Mouse (Mus musculus) left cerebral cortex, adult 8-10 months (tissue): ENCODE results near the gene Eif2b4. TPM values are rescaled to one million over a fixed set of nuclear protein-coding genes. Genes with fewer than 3 reads are reported as not detected.

ENCODE experiments used
- DNase-seq, 2 experiments: peaks; one replicate each; pipeline ENCODE4 v3.0.0; 2022; ENCODE audit warnings: low spot score in 2 of 2
- total RNA-seq, 4 experiments: library from RNA; stranded (reverse); gene quantifications; 2 replicates each; pipeline ENCODE4 v1.2.4; 2022

The Eif2b4 gene
- total RNA-seq, 4 experiments from 2014 or later: 30.1 to 37.0 (median 36.1) TPM

DNA sequence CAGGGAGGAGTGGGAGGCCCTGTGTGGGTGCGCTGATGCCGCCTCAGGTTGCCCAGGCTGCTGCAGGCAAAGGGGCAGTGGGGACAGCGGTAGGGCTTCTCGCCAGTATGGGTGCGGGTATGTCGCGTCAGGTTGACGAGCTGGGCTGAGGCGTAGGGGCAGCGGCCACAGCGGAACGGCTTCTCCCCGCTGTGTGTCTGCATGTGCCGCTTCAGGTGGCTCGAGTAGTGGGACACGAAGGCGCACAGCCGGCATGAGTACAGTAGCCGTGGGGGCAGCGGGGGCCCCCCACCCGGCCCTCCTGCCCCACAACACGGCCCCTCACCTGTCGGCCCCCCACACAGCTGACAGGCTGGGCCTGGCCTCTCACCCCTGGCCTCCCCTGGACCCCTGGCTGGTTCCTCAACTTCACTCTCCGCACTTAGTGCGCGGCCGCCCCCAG is 7.1 kb upstream of the Eif2b4 start:
- DNase-seq: no peak

- DNase-seq: no peak
Observed at GRCm38 (mm10) chr5:31199893-31200292, 6.7 kb upstream of the Eif2b4 start.

- no peak for DNase-seq
Observed at GRCm38 (mm10) chr5:31199321-31199892, 6.2 kb upstream of the Eif2b4 start.

- no peak for DNase-seq
Observed at GRCm38 (mm10) chr5:31198616-31199320, 5.5 kb upstream of the Eif2b4 start.

GRCm38 (mm10) chr5:31198170-31198569 is 4.9 kb upstream of the Eif2b4 start:
- no peak for DNase-seq

DNA sequence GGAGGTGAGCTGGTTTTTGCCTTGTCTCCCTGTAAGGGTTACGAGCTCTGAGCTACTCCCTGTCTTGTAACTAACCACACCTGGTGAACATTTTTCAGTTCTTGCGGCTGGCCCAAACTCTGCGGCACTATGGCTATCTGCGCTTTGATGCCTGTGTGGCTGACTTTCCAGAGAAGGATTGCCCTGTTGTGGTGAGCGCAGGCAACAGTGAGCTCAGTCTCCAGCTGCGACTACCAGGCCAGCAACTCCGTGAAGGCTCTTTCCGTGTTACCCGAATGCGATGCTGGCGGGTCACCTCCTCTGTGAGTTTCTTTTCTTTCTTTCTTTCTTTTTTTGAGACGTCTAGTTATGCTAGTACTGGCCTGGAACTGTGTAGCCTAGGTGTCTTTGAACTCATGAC is 3.8 kb upstream of the Eif2b4 start:
- no peak for DNase-seq

DNA sequence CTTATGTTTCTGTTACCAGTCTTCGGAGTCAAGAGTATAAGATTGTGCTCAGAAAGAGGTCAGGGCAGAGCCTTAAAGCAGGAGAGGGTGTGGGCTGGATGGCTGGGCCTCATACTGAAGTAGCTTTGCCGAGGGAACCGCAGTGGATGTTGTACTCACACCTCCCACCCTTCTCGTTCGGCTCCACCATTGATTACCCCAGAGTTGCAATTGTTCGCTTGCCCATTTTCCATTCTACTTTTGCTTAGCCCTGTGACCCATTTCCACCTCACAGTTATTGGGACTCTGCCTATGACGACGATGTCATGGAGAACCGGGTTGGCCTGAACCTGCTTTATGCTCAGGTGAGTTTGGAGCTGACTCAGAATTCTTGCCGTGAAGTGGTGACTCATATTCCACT is 3.0 kb upstream of the Eif2b4 start:
- no peak for DNase-seq

GRCm38 (mm10) chr5:31195671-31196070 is 2.4 kb upstream of the Eif2b4 start:
- DNase-seq: no peak

- no peak for DNase-seq
Observed at GRCm38 (mm10) chr5:31194486-31195485, 1.6 kb upstream of the Eif2b4 start.

DNA sequence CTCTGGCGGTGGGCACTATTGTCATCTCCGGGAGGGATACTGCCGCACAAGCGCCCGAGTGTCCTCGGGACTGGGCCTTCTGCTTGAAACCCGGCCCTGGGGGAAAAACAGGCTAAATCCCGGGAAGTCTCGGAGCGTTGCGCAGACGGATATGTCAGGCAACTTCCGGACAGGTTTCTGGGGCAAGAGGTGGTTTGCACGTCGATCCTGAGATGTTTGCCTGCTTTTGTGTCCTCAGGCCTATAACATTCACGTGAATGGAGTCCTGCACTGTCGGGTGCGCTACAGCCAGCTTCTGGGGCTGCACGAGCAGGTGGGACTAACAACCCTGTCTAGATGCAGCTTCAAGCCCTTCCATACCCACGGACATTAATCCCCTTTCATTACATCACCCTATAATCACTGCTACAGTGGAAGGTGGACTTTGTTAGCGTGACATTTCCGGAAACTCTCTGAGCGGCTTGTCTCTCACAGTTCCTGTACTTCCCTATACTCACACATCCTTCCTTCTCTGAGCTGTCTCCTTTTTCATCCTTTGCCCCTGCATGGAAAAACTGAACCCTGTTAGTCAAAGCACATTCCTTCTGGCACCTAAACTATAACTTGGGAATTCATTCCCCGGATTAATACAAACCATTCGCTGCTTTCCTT is 526 bp upstream of the Eif2b4 start:
- DNase-seq: no peak

DNA sequence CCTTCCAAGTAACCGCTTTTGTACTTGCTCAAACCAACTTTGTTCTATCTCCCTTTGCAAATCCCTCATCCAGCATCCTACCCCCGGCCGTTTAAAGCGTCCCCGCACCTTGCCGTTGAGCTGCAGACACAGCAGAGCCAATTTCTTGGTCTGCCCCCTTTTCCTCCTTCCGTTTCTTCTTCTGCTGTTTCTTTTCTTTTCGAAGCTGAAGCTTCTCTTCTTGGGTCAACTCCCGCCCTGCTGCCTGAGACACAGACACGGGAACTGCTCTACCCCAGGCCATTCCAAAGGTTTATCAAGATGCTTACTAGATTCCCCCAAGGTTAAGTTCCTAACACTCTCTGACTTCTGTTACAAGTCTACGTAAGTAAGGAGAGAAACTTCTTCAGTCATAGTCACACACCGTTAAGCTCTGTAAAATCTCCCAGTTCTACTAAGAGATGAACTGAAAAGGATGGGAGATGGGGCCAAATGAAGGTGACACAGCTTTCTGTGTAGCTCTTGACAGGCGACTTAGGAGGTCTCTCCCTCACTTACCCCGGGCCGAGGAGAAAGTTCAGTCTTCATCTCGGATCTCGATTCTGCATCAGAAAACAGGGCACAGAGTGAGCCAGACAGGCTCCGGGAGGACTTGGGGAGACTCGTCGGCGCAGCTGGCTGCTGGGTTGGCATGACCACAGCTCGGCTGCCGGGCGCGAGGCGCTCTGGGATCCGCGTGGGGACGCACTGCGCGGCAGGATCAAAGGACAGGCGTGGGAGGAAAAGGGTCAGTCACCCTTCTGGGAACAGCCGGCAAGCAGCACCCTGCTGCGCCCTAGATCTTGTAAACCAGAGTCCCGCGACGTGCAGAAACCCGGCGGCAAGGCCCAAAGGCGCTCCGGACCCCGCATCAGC is 938 bp downstream of the Eif2b4 start:
- no peak for DNase-seq

- DNase-seq: no peak
Observed at GRCm38 (mm10) chr5:31190201-31190600, 3.0 kb downstream of the Eif2b4 start.

GRCm38 (mm10) chr5:31188223-31188840 is 4.9 kb downstream of the Eif2b4 start:
- DNase-seq: no peak

DNA sequence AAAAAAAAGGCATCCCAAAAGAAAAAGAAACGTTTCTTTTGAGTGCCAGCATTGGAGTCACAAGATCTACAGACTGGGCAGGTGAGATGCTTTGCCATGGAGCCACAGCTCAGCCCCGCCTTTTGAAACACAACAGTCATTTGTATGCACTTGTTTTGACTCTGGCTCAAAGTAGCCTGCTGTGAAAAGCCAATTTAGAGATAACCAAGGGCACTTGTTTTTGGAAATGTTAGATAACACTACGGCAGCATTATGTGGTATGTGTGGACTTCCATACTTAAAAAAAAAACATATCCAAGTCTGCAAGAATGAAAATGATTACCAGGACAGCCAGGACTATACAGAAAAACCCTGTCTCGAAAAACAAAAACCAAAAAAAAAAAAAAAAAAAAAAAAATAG is 9.6 kb downstream of the Eif2b4 start:
- no peak for DNase-seq

DNA sequence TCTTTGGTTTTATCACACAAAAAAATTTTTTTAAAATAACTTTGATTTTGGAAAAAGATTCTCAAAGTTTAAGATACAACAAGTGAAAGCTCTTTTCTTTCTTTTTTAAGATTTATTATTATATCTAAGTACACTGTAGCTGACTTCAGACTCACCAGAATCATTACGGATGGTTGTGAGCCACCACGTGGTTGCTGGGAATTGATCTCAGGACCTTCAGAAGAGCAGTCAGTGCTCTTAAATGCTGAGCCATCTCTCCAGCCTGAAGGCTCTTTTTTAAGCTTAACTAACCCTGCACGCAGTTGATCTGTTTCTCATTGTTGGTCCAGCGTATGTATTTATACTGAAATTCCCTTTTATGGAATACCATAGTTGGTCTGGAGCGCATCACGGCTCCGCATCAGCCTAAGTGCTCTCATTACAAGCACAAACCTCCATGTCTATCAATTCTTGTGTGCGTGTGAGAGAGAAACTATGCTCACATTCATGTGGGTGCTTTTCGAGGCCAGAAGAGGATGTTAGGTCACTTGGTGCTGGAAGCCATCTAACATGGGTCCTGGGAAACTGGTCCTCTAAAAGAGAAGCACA is 12.0 kb downstream of the Eif2b4 start:
- DNase-seq: no peak

DNA sequence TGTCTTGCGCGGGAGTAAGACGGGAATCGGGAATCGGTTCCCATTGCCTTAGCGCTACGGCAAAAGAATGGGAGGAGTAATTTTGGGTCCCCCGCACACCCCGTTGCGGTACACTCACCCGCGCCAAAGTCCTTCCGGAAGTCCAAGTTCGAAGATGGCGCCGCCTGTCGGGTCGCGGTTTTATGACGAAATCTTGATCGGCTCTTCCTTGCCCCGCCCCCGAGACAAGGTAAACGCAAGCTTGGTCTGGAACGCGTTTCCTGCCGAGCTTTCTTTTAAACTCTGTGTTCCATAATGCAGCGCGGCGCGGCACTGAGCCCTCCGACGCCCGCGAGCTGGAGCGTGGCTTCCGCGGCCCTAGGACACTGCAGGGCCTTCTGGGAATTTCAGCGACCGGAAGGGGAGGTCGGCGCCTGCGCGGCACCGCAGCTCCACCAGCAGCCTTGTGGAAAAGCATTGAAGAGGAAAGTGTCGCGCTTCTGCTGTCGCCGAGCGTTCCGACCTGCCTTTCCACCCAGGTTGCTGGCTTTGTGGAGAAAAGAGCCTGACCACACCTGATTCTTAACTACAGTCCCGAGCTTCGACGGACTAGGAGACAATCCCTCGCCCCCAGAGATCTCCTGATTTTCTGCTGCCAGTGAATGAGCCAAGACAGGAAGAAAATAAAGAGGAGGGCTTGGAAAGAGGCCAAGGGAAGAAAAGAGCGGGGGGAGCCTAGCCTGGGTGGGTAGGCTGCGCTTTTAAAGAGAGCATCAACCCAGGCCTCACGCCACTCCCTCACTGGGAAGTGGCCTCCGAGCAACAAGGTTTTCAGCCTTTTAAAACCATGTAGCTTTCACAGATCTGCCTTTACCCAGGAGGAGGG is 13.2 kb downstream of the Eif2b4 start, which contains the start of the genes Gm29609 and Gtf3c2:
TSS of gene Gm29609 (minus strand) at position 146 of the 865 bp plus-strand sequence.
TSS of gene Gtf3c2 (minus strand) at position 379 of the 865 bp plus-strand sequence.
- DNase-seq: peak; percentile 96 to 97

DNA sequence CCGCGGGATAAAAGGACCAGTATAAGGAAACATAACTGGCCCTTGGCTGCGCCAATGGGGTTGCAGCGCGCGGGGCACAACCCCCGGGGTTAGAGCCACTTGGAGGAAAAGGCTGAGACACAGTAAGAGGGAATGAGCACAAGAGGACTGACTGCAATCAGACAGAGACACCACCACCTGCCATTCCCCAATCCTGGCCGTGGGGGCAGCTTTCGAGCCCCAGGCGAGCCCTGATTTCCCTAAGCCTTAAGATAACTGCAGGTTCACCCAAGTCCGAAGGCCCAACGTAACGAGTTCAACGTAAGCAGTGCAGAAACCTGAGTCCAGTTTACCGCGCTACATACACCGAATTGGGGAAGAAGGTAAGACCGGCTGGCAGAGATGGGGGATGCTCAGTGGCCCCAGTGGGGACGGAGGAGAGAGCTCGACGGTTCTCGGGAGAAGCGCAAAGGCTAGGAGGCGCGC is 13.9 kb downstream of the Eif2b4 start:
- no peak for DNase-seq

DNA sequence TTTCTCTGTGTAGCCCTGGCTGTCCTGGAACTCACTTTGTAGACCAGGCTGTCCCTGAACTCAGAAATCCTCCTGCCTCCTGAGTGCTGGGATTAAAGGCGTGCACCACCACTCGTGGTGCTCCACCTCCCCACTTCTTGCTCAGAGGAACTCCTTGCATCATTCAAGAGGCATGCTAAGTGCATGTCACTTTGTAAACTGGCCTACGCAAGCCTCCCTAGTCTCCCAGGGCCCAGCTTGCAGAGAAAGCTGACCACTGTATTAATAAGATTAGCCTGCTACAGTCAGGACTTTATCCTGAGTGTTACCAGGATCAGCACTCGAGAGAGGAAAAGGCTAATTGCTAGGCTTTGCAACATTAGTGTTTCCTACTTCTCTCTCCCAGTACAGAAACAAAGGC is 24.6 kb downstream of the Eif2b4 start:
- no peak for DNase-seq
